Mouse (Mus musculus): ENCODE results near the gene Creb5.

Gene Creb5

GRCm38 (mm10) chr6:53696471-53696870 is 409.4 kb downstream of the Creb5 start:
- in situ Hi-C loops (cut with MboI, MseI), result no loop called here

GRCm38 (mm10) chr6:53696921-53697320 is 409.9 kb downstream of the Creb5 start:
- in situ Hi-C loops (cut with MboI, MseI), result no loop called here

GRCm38 (mm10) chr6:53698128-53698749 is 411.2 kb downstream of the Creb5 start:
- in situ Hi-C loops (cut with MboI, MseI), result no loop called here

GRCm38 (mm10) chr6:53704440-53704839 is 417.4 kb downstream of the Creb5 start:
- in situ Hi-C loops (cut with MboI, MseI), result no loop called here

GRCm38 (mm10) chr6:53706604-53707330 is 419.7 kb downstream of the Creb5 start:
- in situ Hi-C loops (cut with MboI, MseI), result no loop called here

GRCm38 (mm10) chr6:53707795-53708194 is 420.7 kb downstream of the Creb5 start:
- in situ Hi-C loops (cut with MboI, MseI), result no loop called here

GRCm38 (mm10) chr6:53709694-53710442 is 422.8 kb downstream of the Creb5 start:
- in situ Hi-C loops (cut with MboI, MseI), result no loop called here

GRCm38 (mm10) chr6:53710560-53710959 is 423.5 kb downstream of the Creb5 start:
- in situ Hi-C loops (cut with MboI, MseI), result no loop called here

GRCm38 (mm10) chr6:53713152-53713551 is 426.1 kb downstream of the Creb5 start:
- in situ Hi-C loops (cut with MboI, MseI), result no loop called here

GRCm38 (mm10) chr6:53714908-53715321 is 427.8 kb downstream of the Creb5 start:
- in situ Hi-C loops (cut with MboI, MseI), result no loop called here

GRCm38 (mm10) chr6:53716013-53716412 is 428.9 kb downstream of the Creb5 start:
- in situ Hi-C loops (cut with MboI, MseI), result no loop called here

GRCm38 (mm10) chr6:53720009-53720408 is 432.9 kb downstream of the Creb5 start:
- in situ Hi-C loops (cut with MboI, MseI), result no loop called here

- in situ Hi-C loops (cut with MboI, MseI), result no loop called here
Measured at GRCm38 (mm10) chr6:53721595-53721994, 434.5 kb downstream of the Creb5 start.

GRCm38 (mm10) chr6:53722694-53723093 is 435.6 kb downstream of the Creb5 start:
- in situ Hi-C loops (cut with MboI, MseI), result no loop called here

- in situ Hi-C loops (cut with MboI, MseI), result no loop called here
Measured at GRCm38 (mm10) chr6:53730487-53730886, 443.4 kb downstream of the Creb5 start.

GRCm38 (mm10) chr6:53730996-53731485 is 444.0 kb downstream of the Creb5 start:
- in situ Hi-C loops (cut with MboI, MseI), result no loop called here

- in situ Hi-C loops (cut with MboI, MseI), result no loop called here
Measured at GRCm38 (mm10) chr6:53733546-53733945, 446.5 kb downstream of the Creb5 start.

GRCm38 (mm10) chr6:53733999-53734398 is 446.9 kb downstream of the Creb5 start:
- in situ Hi-C loops (cut with MboI, MseI), result no loop called here

- in situ Hi-C loops (cut with MboI, MseI), result no loop called here
Measured at GRCm38 (mm10) chr6:53735696-53736095, 448.6 kb downstream of the Creb5 start.

GRCm38 (mm10) chr6:53738206-53738605 is 451.1 kb downstream of the Creb5 start:
- in situ Hi-C loops (cut with MboI, MseI), result no loop called here

GRCm38 (mm10) chr6:53741222-53741621 is 454.2 kb downstream of the Creb5 start:
- in situ Hi-C loops (cut with MboI, MseI), result no loop called here

All from T-helper 17 cell (primary cell).